Mouse (Mus musculus) central nervous system, embryonic 18 days (tissue): ENCODE data around the gene Zfp523. TPM values are rescaled to one million over a fixed set of nuclear protein-coding genes. Genes with fewer than 3 reads are reported as not detected.

ENCODE experiments used
- polyA plus RNA-seq: library from polyadenylated mRNA; depleted of rRNA; stranded (reverse); fragments of >200 nt; gene quantifications from 2 replicates; pipeline ENCODE4 v1.2.3, GENCODE M21; 2012; rRNA removed

Gene Zfp523
- 74.3 and 80.9 TPM in 2 replicates for polyA plus RNA-seq

GRCm38 (mm10) chr17:28176775-28177539 is at the start of gene Zfp523:
TSS of gene Zfp523 (plus strand) at chr17:28177129.

GRCm38 (mm10) chr17:28141771-28142699 is 34.9 kb upstream of the Zfp523 start, which contains the start of gene Scube3:
TSS of gene Scube3 (plus strand) at chr17:28142141.

GRCm38 (mm10) chr17:28207591-28208313 is 30.8 kb downstream of the Zfp523 start, which contains the start of gene Def6:
TSS of gene Def6 (plus strand) at chr17:28207778.

GRCm38 (mm10) chr17:28232475-28233060 is 55.6 kb downstream of the Zfp523 start, which contains the start of gene Ppard:
TSS of gene Ppard (plus strand) at chr17:28232700.

Other genes starting within 250 kb of the Zfp523 start
- gene Tcp11, start 96.5 kb upstream of the Zfp523 start, polyA plus RNA-seq, result 2.7 and 3.3 TPM in 2 replicates
- 14.5 and 16.3 TPM in 2 replicates for gene Scube3, start 35.0 kb upstream of the Zfp523 start, polyA plus RNA-seq
- 7.9 and 8.6 TPM in 2 replicates for gene Def6, start 30.6 kb downstream of the Zfp523 start, polyA plus RNA-seq
- gene Ppard, start 55.6 kb downstream of the Zfp523 start, polyA plus RNA-seq, result 9.8 and 11.1 TPM in 2 replicates
- gene Fance, start 136.4 kb downstream of the Zfp523 start, polyA plus RNA-seq, result 12.8 and 16.0 TPM in 2 replicates
- gene Rpl10a, start 151.3 kb downstream of the Zfp523 start, polyA plus RNA-seq, result 1,647 and 1,951 TPM in 2 replicates
- 6.2 and 7.0 TPM in 2 replicates for gene Tead3, start 173.7 kb downstream of the Zfp523 start, polyA plus RNA-seq
- 0.95 and 1.1 TPM in 2 replicates for gene Tulp1, start 188.1 kb downstream of the Zfp523 start, polyA plus RNA-seq